Mouse (Mus musculus) adrenal gland, postnatal 10 days (tissue): ENCODE results near the gene Plcg2. TPM values are rescaled to one million over a fixed set of nuclear protein-coding genes. Genes with fewer than 3 reads are reported as not detected.

ENCODE experiments used
- DNase-seq: peaks from one replicate; pipeline ENCODE4 v3.0.0; 2021; ENCODE audit warnings: mixed read lengths
- total RNA-seq, 2 experiments: library from RNA; stranded (reverse); gene quantifications; 2 replicates each; pipeline ENCODE4 v1.2.3; 2021

The Plcg2 gene
- total RNA-seq, 2 experiments from 2014 or later: 4.9 to 5.1 TPM

- DNase-seq: no peak
Measured at GRCm38 (mm10) chr8:117485316-117485715, 12.8 kb upstream of the Plcg2 start.

- DNase-seq: no peak
Measured at GRCm38 (mm10) chr8:117488246-117489005, 9.7 kb upstream of the Plcg2 start.

GRCm38 (mm10) chr8:117493543-117493942 is 4.5 kb upstream of the Plcg2 start:
- DNase-seq: no peak

- DNase-seq: no peak
Measured at GRCm38 (mm10) chr8:117494874-117495273, 3.2 kb upstream of the Plcg2 start.

GRCm38 (mm10) chr8:117498915-117499540 is 937 bp downstream of the Plcg2 start:
- DNase-seq: no peak

- no peak for DNase-seq
Measured at GRCm38 (mm10) chr8:117500232-117500823, 2.2 kb downstream of the Plcg2 start.

- DNase-seq: no peak
Measured at GRCm38 (mm10) chr8:117501323-117501722, 3.2 kb downstream of the Plcg2 start.

- DNase-seq: no peak
Measured at GRCm38 (mm10) chr8:117503405-117504069, 5.4 kb downstream of the Plcg2 start.

GRCm38 (mm10) chr8:117507703-117508102 is 9.6 kb downstream of the Plcg2 start:
- DNase-seq: no peak

GRCm38 (mm10) chr8:117516876-117517565 is 18.9 kb downstream of the Plcg2 start:
- DNase-seq: no peak

GRCm38 (mm10) chr8:117517861-117518260 is 19.8 kb downstream of the Plcg2 start:
- no peak for DNase-seq

- no peak for DNase-seq
Measured at GRCm38 (mm10) chr8:117518873-117519272, 20.8 kb downstream of the Plcg2 start.

- peak; percentile 12 for DNase-seq
Measured at GRCm38 (mm10) chr8:117526185-117526584, 28.1 kb downstream of the Plcg2 start.

GRCm38 (mm10) chr8:117527983-117528382 is 29.9 kb downstream of the Plcg2 start:
- no peak for DNase-seq

- DNase-seq: no peak
Measured at GRCm38 (mm10) chr8:117529177-117529576, 31.1 kb downstream of the Plcg2 start.

- DNase-seq: no peak
Measured at GRCm38 (mm10) chr8:117532381-117532972, 34.4 kb downstream of the Plcg2 start.

- no peak for DNase-seq
Measured at GRCm38 (mm10) chr8:117536862-117537261, 38.8 kb downstream of the Plcg2 start.

- DNase-seq: no peak
Measured at GRCm38 (mm10) chr8:117537751-117538150, 39.7 kb downstream of the Plcg2 start.

GRCm38 (mm10) chr8:117542951-117543350 is 44.9 kb downstream of the Plcg2 start:
- DNase-seq: no peak

- DNase-seq: no peak
Measured at GRCm38 (mm10) chr8:117543789-117544188, 45.7 kb downstream of the Plcg2 start.

GRCm38 (mm10) chr8:117545043-117545442 is 47.0 kb downstream of the Plcg2 start:
- DNase-seq: no peak

GRCm38 (mm10) chr8:117546386-117546785 is 48.3 kb downstream of the Plcg2 start:
- DNase-seq: peak; percentile 68
